Mouse (Mus musculus): Measurements from ENCODE around the gene Lrrc8d. TPM values are rescaled to one million over a fixed set of nuclear protein-coding genes. Genes with fewer than 3 reads are reported as not detected.

The Lrrc8d gene
- polyA plus RNA-seq, 1 experiment, result 25.4 TPM

GRCm38 (mm10) chr5:105801031-105801529, 101.3 kb downstream of the Lrrc8d start:
- no peak for DNase-seq (ENCODE audit: low read depth)
- no peak for TF ChIP-seq CTCF (IDR thresholded peaks at IDR 0.05; ENCODE audit: borderline replicate concordance, extremely low read depth, insufficient read depth, insufficient read length)

- DNase-seq (ENCODE audit: low read depth), result no peak
- TF ChIP-seq POLR2A (IDR thresholded peaks at IDR 0.05; ENCODE audit: borderline replicate concordance, extremely low read depth, insufficient read depth, insufficient read length, poor library complexity, severe bottlenecking), result no peak
- no peak for TF ChIP-seq CTCF (IDR thresholded peaks at IDR 0.05; ENCODE audit: borderline replicate concordance, extremely low read depth, insufficient read depth, insufficient read length)
Observed at GRCm38 (mm10) chr5:105805955-105806354, 106.2 kb downstream of the Lrrc8d start.

DNA sequence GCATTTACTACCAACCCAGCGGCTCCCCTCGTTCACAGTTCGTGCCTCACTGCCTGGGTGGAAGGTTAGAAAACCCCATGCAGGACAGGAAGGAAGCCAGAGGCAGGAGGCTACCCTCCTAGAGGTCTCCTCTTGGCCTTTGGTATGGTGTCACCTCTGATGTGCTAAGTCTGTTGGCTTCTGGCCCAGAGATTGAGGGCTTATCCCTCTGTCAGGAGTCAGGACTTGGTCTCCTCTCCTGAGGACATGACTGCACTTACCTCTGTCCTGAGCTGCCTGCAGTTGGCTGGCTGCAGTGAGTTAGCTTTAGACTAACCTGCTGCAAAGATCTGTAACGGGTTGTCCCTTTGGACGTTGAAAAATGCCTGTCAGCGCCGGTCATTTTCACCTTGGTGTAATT, 107.7 kb downstream of the Lrrc8d start:
- TF ChIP-seq CTCF (IDR thresholded peaks at IDR 0.05; ENCODE audit: borderline replicate concordance, extremely low read depth, insufficient read depth, insufficient read length), result no peak
- no peak for TF ChIP-seq POLR2A (IDR thresholded peaks at IDR 0.05; ENCODE audit: borderline replicate concordance, extremely low read depth, insufficient read depth, insufficient read length, poor library complexity, severe bottlenecking)
- no peak for DNase-seq (ENCODE audit: low read depth)

DNA sequence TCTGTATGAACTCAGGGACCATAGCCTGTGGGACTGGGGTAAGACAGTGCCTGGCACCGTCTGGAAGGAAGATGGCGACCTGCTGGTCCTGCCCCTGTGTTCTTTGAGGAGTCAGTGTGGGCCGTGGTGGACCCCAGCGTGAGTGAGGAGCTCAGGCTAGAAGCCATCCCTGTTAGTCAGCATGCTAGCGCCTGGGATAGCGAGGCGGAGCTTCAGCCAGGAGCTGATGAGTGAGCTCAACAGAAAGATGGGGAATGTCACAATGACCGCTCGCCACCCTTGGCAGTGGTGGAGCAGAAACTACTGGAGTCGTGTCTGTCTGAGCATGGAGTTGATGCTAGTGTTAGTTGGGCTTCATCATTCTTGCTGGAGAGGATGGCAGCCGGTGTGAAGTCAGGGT, 109.3 kb downstream of the Lrrc8d start:
- TF ChIP-seq POLR2A (IDR thresholded peaks at IDR 0.05; ENCODE audit: borderline replicate concordance, extremely low read depth, insufficient read depth, insufficient read length, poor library complexity, severe bottlenecking), result no peak
- no peak for TF ChIP-seq CTCF (IDR thresholded peaks at IDR 0.05; ENCODE audit: borderline replicate concordance, extremely low read depth, insufficient read depth, insufficient read length)
- DNase-seq (ENCODE audit: low read depth), result no peak

- no peak for TF ChIP-seq POLR2A (IDR thresholded peaks at IDR 0.05; ENCODE audit: borderline replicate concordance, extremely low read depth, insufficient read depth, insufficient read length, poor library complexity, severe bottlenecking)
- TF ChIP-seq CTCF (IDR thresholded peaks at IDR 0.05; ENCODE audit: borderline replicate concordance, extremely low read depth, insufficient read depth, insufficient read length), result no peak
- no peak for DNase-seq (ENCODE audit: low read depth)
Observed at GRCm38 (mm10) chr5:105813036-105813435, 113.3 kb downstream of the Lrrc8d start.

DNA sequence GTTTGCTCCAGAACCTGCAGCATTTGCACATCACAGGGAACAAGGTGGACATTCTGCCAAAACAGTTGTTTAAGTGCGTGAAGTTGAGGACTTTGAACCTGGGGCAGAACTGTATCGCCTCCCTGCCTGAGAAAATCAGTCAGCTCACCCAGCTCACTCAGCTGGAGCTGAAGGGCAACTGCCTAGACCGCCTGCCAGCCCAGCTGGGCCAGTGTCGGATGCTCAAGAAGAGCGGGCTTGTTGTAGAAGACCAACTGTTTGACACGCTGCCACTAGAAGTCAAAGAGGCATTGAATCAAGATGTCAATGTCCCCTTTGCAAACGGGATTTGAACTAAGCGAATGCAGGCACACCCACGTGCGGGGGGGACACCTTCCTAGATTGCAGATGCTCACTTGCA, 114.2 kb downstream of the Lrrc8d start:
- no peak for DNase-seq (ENCODE audit: low read depth)
- no peak for TF ChIP-seq POLR2A (IDR thresholded peaks at IDR 0.05; ENCODE audit: borderline replicate concordance, extremely low read depth, insufficient read depth, insufficient read length, poor library complexity, severe bottlenecking)

DNA sequence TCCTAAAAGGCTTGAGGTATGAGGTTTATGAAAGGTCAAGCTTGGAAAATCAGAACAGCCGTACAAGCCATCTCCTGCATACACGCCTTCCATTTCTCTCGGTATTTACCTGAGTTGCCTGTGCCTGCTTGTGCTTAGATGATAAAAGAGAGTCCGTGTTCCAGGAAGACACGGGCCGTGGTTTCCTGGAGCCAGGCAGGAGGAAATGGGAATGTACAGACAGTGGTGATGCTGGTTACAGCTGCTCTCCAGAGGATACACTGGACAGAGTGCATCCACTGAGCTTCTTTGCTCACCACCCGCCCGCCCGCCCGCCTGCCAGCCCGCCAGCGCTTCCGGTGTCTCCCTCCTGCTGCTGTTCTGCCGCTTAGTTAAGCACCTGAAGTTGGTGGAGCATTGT, 116.3 kb downstream of the Lrrc8d start:
- TF ChIP-seq POLR2A (IDR thresholded peaks at IDR 0.05; ENCODE audit: borderline replicate concordance, extremely low read depth, insufficient read depth, insufficient read length, poor library complexity, severe bottlenecking), result no peak
- no peak for DNase-seq (ENCODE audit: low read depth)

DNA sequence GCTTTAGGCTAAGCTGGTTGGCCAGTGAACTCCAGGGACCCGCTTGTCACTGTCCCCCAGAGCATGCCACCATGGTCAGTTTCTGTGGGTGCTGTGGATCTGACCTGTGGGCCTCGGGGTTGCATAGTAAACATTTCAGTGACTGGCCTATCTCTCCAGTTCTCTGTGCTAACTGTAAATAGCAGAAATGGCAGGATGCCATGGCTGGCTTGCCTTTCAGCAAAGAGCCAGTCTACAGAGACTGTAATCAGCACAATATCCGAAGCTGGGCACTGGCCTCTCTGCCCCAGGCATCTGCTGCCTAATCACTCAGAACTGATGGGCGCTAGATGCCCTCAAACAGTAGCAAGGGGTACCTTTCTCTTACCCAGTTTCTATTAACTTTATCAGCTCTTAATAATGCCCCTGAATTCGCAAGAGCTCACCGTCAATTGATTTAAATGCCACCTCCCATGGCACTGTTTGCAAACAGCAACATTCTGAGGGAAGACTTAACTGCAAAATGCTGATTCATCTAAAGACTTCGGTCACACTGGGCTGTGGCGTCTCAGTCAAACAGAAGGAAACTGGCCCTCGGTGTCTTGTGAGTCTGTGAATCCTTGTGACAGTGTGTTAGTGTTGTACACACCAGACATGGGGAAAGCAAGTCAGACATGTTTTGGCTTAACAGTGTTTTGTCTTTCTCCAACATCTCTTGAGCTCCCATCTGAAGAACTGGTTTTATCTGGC, 117.6 kb downstream of the Lrrc8d start:
- TF ChIP-seq CTCF (IDR thresholded peaks at IDR 0.05; ENCODE audit: borderline replicate concordance, extremely low read depth, insufficient read depth, insufficient read length) (no peak), POLR2A (IDR thresholded peaks at IDR 0.05; ENCODE audit: borderline replicate concordance, extremely low read depth, insufficient read depth, insufficient read length, poor library complexity, severe bottlenecking) (no peak)
- peak; percentile 76 for DNase-seq (ENCODE audit: low read depth)

DNA sequence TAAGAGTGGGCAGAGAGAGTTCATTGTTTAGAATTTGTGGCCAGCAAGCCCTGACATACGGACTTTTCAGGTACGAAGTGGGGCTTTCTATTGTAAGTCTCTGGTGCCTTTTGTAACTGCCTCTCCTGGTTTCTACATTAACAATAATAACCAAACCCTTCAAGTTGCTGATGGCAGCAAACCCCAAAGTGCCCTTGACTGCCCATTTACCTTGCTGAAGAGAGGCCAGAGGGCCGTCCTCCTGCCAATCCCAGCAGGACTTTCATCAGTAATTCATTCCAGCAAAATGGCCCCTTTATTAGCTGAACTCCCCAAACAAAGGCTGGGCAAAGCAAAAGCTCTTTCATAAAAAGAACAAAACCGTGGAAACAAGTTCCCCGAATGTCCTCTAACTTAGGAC, 118.6 kb downstream of the Lrrc8d start:
- peak; percentile 23 for DNase-seq (ENCODE audit: low read depth)
- TF ChIP-seq CTCF (IDR thresholded peaks at IDR 0.05; ENCODE audit: borderline replicate concordance, extremely low read depth, insufficient read depth, insufficient read length), result no peak
- no peak for TF ChIP-seq POLR2A (IDR thresholded peaks at IDR 0.05; ENCODE audit: borderline replicate concordance, extremely low read depth, insufficient read depth, insufficient read length, poor library complexity, severe bottlenecking)

- no peak for DNase-seq (ENCODE audit: low read depth)
- TF ChIP-seq CTCF (IDR thresholded peaks at IDR 0.05; ENCODE audit: borderline replicate concordance, extremely low read depth, insufficient read depth, insufficient read length) (no peak), POLR2A (IDR thresholded peaks at IDR 0.05; ENCODE audit: borderline replicate concordance, extremely low read depth, insufficient read depth, insufficient read length, poor library complexity, severe bottlenecking) (no peak)
Observed at GRCm38 (mm10) chr5:105821390-105821789, 121.6 kb downstream of the Lrrc8d start.

DNA sequence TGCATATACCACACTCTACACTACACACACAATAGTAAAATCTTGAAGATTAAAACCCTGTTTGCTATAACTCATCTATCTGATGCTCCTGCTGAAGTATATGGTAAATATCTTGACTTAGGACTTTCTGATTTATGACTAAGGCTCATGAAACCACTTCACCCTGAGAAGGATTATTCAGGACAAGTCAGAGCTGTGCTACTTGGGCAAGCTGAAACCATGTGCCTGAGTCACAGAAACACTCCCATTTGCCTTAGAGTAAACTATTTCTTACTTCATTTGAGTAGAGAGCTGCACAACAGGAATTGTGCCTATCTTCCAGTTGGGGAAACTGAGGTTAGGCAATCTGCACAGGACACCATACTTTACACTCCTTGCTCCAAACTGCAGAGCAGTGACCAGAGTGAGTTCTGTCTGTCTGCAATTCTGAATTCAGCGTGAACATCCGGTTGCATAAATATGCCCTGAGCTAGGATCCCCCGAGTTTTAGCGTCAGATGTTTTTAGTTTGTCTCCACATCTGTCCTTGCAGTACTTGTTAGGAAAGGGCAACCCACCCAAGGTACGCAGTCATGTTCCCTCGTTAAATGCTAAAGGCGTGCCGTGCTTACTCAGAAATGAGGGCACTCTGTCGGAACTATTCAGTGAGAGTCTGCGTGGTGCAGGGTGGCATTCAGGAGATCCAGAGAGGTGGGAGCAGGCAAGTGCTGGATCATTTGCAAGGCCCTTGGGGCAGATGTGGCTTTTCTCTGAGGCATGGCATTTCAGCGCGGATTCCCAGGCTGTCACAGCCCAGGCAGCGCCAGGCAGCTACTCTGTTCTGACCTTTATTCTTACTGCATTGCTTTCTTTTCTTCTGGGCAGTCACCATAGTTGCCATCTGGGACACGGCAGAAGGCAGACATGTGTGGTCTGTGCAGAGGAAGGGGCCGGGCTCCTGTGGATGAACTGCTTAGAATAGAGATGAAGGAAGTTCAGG, 123.0 kb downstream of the Lrrc8d start:
- no peak for TF ChIP-seq POLR2A (IDR thresholded peaks at IDR 0.05; ENCODE audit: borderline replicate concordance, extremely low read depth, insufficient read depth, insufficient read length, poor library complexity, severe bottlenecking)
- no peak for TF ChIP-seq CTCF (IDR thresholded peaks at IDR 0.05; ENCODE audit: borderline replicate concordance, extremely low read depth, insufficient read depth, insufficient read length)
- peak; percentile 66 for DNase-seq (ENCODE audit: low read depth)

- no peak for TF ChIP-seq CTCF (IDR thresholded peaks at IDR 0.05; ENCODE audit: borderline replicate concordance, extremely low read depth, insufficient read depth, insufficient read length)
- no peak for TF ChIP-seq POLR2A (IDR thresholded peaks at IDR 0.05; ENCODE audit: borderline replicate concordance, extremely low read depth, insufficient read depth, insufficient read length, poor library complexity, severe bottlenecking)
- no peak for DNase-seq (ENCODE audit: low read depth)
Observed at GRCm38 (mm10) chr5:105824282-105824681, 124.5 kb downstream of the Lrrc8d start.
